ENCODE assay signal across 9 mouse cellular contexts in genomic region chr6:52233546-52234427, GRCm38 (mm10). TPM values are rescaled to one million over a fixed set of nuclear protein-coding genes. Genes with fewer than 3 reads are reported as not detected.
DNase-seq lines count a peak whose midpoint lies in the region; ATAC-seq and TF ChIP-seq lines count a peak whose summit lies in the region.
"Had no signal": no experiment of that assay in that cellular context is flagged by ENCODE, and none has a peak within 500 bp of the region (broad histone marks: within the 10 kb centered on the region; RNA-seq: fewer than 3 reads in every experiment).

No protein-coding gene starts in this region.

- peak overlapping the region; percentile 45 for H3K4me3 ChIP-seq in C2C12 (ENCODE audit: insufficient read depth, poor library complexity, severe bottlenecking)
- peak overlapping the region; percentile 95 for H3K4me3 ChIP-seq in limb, embryonic 13.5 days

- H3K27ac ChIP-seq in limb, embryonic 13.5 days = peak overlapping the region; percentile 100

- peaks cover 22% of the 10 kb centered on the region for H3K4me1 ChIP-seq in limb, embryonic 13.5 days

- H3K9ac ChIP-seq in limb, embryonic 13.5 days = peak overlapping the region; percentile 100

- H3K9me3 ChIP-seq in limb, embryonic 13.5 days = no peaks in the 10 kb centered on the region

- peaks cover 95% of the 10 kb centered on the region for H3K79me3 ChIP-seq in C2C12 (ENCODE audit: low read depth)

- peaks cover 100% of the 10 kb centered on the region for H3K79me2 ChIP-seq in C2C12 (ENCODE audit: control insufficient read depth, insufficient read depth)

- ATAC-seq in CD4-positive, CD25-positive, alpha-beta regulatory T cell, adult 4 months = peak; percentile 33
- ATAC-seq in limb, embryonic 13.5 days (ENCODE audit: low FRiP score, low read depth) = peak; percentile 45

- no peaks in the 10 kb centered on the region for H3K36me3 ChIP-seq in C2C12 (ENCODE audit: control insufficient read depth, insufficient read depth)
- peaks cover 35% of the 10 kb centered on the region for H3K36me3 ChIP-seq in limb, embryonic 13.5 days

- H3ac ChIP-seq in C2C12 (ENCODE audit: control insufficient read depth, insufficient read length, low read depth) = peak overlapping the region; percentile 92

- DNase-seq in gastrocnemius, postnatal 4 days (ENCODE audit: low spot score in 2 of 2) = peak; percentile 44 to 88
- no peak for DNase-seq in spleen, adult 18-20 months
- no peak for DNase-seq in frontal cortex, postnatal 25 days (ENCODE audit: low spot score in 2 of 2)
- no peak for DNase-seq in layer of hippocampus, adult 9-10 months (ENCODE audit: low spot score)
- DNase-seq: thymus, postnatal 14 days had no signal

- H3K27me3 ChIP-seq in C2C12 (ENCODE audit: control insufficient read depth, insufficient read depth, insufficient read length) = no peaks in the 10 kb centered on the region
- H3K27me3 ChIP-seq in limb, embryonic 13.5 days = no peaks in the 10 kb centered on the region

- TF ChIP-seq CTCF in C2C12 (IDR thresholded peaks at IDR 0.05; ENCODE audit: control insufficient read depth, insufficient read depth, insufficient read length) = no peak

- peak overlapping the region; percentile 75 for H3K4me2 ChIP-seq in limb, embryonic 13.5 days (replicated peaks)

- under 1% methylated on average over 70 of the region's 70 CpGs for WGBS in limb, embryonic 13.5 days

TF ChIP-seq in C2C12, 6 proteins besides CTCF, POLR2A, EP300 and RAD21:
- TF ChIP-seq MAX (IDR thresholded peaks at IDR 0.05) = no peak
- no peak for TF ChIP-seq USF1 (IDR thresholded peaks at IDR 0.05; ENCODE audit: low read depth)
- no peak for TF ChIP-seq FOSL1 (IDR thresholded peaks at IDR 0.05; ENCODE audit: insufficient read depth, low read length, poor library complexity, severe bottlenecking)
- TF ChIP-seq MYOG (IDR thresholded peaks at IDR 0.05; ENCODE audit: control insufficient read depth, extremely low read depth, insufficient read length) = no peak
- TF ChIP-seq CEBPB (IDR thresholded peaks at IDR 0.05; ENCODE audit: low read depth) = no peak
- TF ChIP-seq MYOD1 (IDR thresholded peaks at IDR 0.05; ENCODE audit: control insufficient read depth, insufficient read length, low read depth) = no peak
TF ChIP-seq in C2C12: peak in this region for 0.

RNA-seq across cellular contexts. Expression of gene Hoxa9, which starts 2.9 kb away (rescaled TPM):
- polyA plus RNA-seq in C2C12 (2012; fragmentation: generic; extraction: Trizol) = 19.3 TPM
- polyA plus RNA-seq in CD4-positive, CD25-positive, alpha-beta regulatory T cell, adult 4 months (2017; shearing (Covaris generic)) = under 1 TPM in 1 of 2 experiments, not detected in 1; 0.17 TPM
- total RNA-seq in gastrocnemius, postnatal 4 days (2021) = 10 to 100 TPM; 16.5 to 17.7 TPM
- 58.3 and 63.5 TPM in 2 replicates for polyA plus RNA-seq in limb, embryonic 13.5 days (2015; fragmentation: Nextera tagmentation; extraction: Ambion mirVana)

RNA-seq across cellular contexts. Expression of gene Hoxa10, which starts 6.9 kb away (rescaled TPM):
- 19.8 TPM for polyA plus RNA-seq in C2C12 (2012; fragmentation: generic; extraction: Trizol)
- not detected for polyA plus RNA-seq in CD4-positive, CD25-positive, alpha-beta regulatory T cell, adult 4 months (2017; shearing (Covaris generic))
- 10 to 100 TPM; 31.5 to 32.3 TPM for total RNA-seq in gastrocnemius, postnatal 4 days (2021)
- polyA plus RNA-seq in limb, embryonic 13.5 days (2015; fragmentation: Nextera tagmentation; extraction: Ambion mirVana) = 191 and 207 TPM in 2 replicates

RNA-seq across cellular contexts. Expression of gene Hoxa11, which starts 11.8 kb away (rescaled TPM):
- polyA plus RNA-seq in C2C12 (2012; fragmentation: generic; extraction: Trizol) = 19.2 TPM
- polyA plus RNA-seq in CD4-positive, CD25-positive, alpha-beta regulatory T cell, adult 4 months (2017; shearing (Covaris generic)) = not detected
- total RNA-seq in gastrocnemius, postnatal 4 days (2021) = 1 to 10 TPM; 6.0 to 6.6 TPM
- 44.5 and 55.0 TPM in 2 replicates for polyA plus RNA-seq in limb, embryonic 13.5 days (2015; fragmentation: Nextera tagmentation; extraction: Ambion mirVana)
- total RNA-seq: hematopoietic stem cell, adult 5-6 weeks had no signal

RNA-seq across cellular contexts. Expression of gene Hoxa7, which starts 12.1 kb away (rescaled TPM):
- polyA plus RNA-seq in C2C12 (2012; fragmentation: generic; extraction: Trizol) = 7.5 TPM
- polyA plus RNA-seq in CD4-positive, CD25-positive, alpha-beta regulatory T cell, adult 4 months (2017; shearing (Covaris generic)) = not detected
- 10 to 100 TPM; 11.2 to 12.5 TPM for total RNA-seq in gastrocnemius, postnatal 4 days (2021)
- polyA plus RNA-seq in limb, embryonic 13.5 days (2015; fragmentation: Nextera tagmentation; extraction: Ambion mirVana) = 11.8 and 13.1 TPM in 2 replicates

RNA-seq across cellular contexts. Expression of gene Gm28308, which starts 20.6 kb away (rescaled TPM):
- 0.75 TPM for polyA plus RNA-seq in C2C12 (2012; fragmentation: generic; extraction: Trizol)
- polyA plus RNA-seq in CD4-positive, CD25-positive, alpha-beta regulatory T cell, adult 4 months (2017; shearing (Covaris generic)) = not detected
- total RNA-seq in gastrocnemius, postnatal 4 days (2021) = under 1 TPM in 1 of 2 experiments, not detected in 1; 0.73 TPM
- polyA plus RNA-seq in limb, embryonic 13.5 days (2015; fragmentation: Nextera tagmentation; extraction: Ambion mirVana) = 0.29 TPM in 1 of 2 replicates, not detected in the other
- total RNA-seq: hematopoietic stem cell, adult 5-6 weeks had no signal

Comparison
In these comparisons a context has a peak if more than half of its experiments do, and no peak if none do; other contexts are left out.
1. DNase-seq: peak in gastrocnemius, postnatal 4 days (2 of 2); none in spleen, adult 18-20 months (0 of 2), frontal cortex, postnatal 25 days (0 of 2) and layer of hippocampus, adult 9-10 months (single experiment).
2. RNA of gene Hoxa9, which starts 2.9 kb away (polyA plus RNA-seq): 58.3 to 63.5 TPM in limb, embryonic 13.5 days and 19.3 TPM in C2C12 (single experiment); 0.17 TPM in CD4-positive, CD25-positive, alpha-beta regulatory T cell, adult 4 months; every median in the first group is over 10 times any median in the second.
3. RNA of gene Hoxa10, which starts 6.9 kb away (polyA plus RNA-seq): 191 to 207 TPM in limb, embryonic 13.5 days and 19.8 TPM in C2C12 (single experiment); not detected in CD4-positive, CD25-positive, alpha-beta regulatory T cell, adult 4 months; every median in the first group is over 10 times any median in the second.
4. RNA of gene Hoxa11, which starts 11.8 kb away (polyA plus RNA-seq): 44.5 to 55.0 TPM in limb, embryonic 13.5 days and 19.2 TPM in C2C12 (single experiment); not detected in CD4-positive, CD25-positive, alpha-beta regulatory T cell, adult 4 months; every median in the first group is over 10 times any median in the second.